Mouse (Mus musculus): ENCODE results near the gene Wdr25. TPM values are rescaled to one million over a fixed set of nuclear protein-coding genes. Genes with fewer than 3 reads are reported as not detected.

Wdr25 gene
- total and polyA plus RNA-seq, 3 experiments: 8.7 to 10.8 TPM; not detected in 1

DNA sequence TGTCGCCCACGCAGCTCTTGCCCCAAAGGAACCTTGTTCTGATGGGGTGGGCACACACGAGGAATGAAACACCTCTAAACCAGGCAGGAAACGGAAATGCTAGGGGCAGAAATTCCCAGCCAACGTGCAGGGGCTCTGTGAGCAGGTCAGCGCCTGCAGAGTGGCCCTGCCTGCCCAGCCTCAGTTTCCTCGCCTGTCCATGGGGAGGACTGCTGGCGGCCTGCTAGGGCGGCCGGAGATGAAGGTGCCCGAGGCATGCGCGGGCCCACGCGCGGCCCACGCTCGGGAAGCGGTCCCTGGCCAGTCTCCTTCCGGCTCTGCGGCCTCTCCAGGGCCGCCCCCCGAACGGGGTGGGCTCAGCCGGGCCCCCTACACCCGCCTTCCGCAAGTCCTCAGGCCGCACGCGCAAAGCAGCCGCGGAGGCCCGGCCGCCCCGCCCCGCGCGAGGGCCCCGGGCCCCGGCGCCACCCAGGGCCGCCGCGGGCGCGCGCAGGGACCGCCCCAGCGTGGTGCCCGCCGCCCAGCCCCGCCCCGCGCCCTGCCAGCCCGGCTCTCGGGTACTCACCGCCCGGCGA, 174.2 kb downstream of the Wdr25 start:
- TF ChIP-seq MEF2A (IDR thresholded peaks at IDR 0.05; ENCODE audit: extremely low read depth, insufficient replicate concordance, low read depth, low read length, poor library complexity, severe bottlenecking) (no peak), GABPA (IDR thresholded peaks at IDR 0.05; ENCODE audit: low read depth, low read length) (no peak), TAL1 (IDR thresholded peaks at IDR 0.05; ENCODE audit: low read length) (0 out of 2 replicates have a peak, but pooled peaks have one; percentile 2)
- no peaks in the 10 kb centered on the region for H3K9me3 ChIP-seq (replicated peaks; ENCODE audit: insufficient read depth, low read length)
- H3K27me3 ChIP-seq (ENCODE audit: control insufficient read depth in 1 of 2, insufficient read depth in 2 of 2, low read length in 2 of 2): no peaks in the 10 kb centered on the region
- H3K79me2 ChIP-seq (ENCODE audit: control insufficient read depth, insufficient read depth, low read length, poor library complexity): no peaks in the 10 kb centered on the region
- no peaks in the 10 kb centered on the region for H3K4me1 ChIP-seq (ENCODE audit: control insufficient read depth in 1 of 2, insufficient read depth in 2 of 2, low read length in 2 of 2)
- H3K9ac ChIP-seq (ENCODE audit: control insufficient read depth, low read depth, low read length, poor library complexity, severe bottlenecking): no peak overlapping the region
- DNase-seq (ENCODE audit: low read depth, low spot score): no peak
- no peaks in the 10 kb centered on the region for H3K36me3 ChIP-seq (ENCODE audit: control insufficient read depth in 1 of 2, insufficient read depth in 2 of 2, low read length in 2 of 2)
- no peak overlapping the region for H3K4me3 ChIP-seq (ENCODE audit: control insufficient read depth in 1 of 2, insufficient read depth in 1 of 2, low read depth in 2 of 2, low read length in 2 of 2)
- H3K27ac ChIP-seq (ENCODE audit: control insufficient read depth, low read depth, low read length): no peak overlapping the region

DNA sequence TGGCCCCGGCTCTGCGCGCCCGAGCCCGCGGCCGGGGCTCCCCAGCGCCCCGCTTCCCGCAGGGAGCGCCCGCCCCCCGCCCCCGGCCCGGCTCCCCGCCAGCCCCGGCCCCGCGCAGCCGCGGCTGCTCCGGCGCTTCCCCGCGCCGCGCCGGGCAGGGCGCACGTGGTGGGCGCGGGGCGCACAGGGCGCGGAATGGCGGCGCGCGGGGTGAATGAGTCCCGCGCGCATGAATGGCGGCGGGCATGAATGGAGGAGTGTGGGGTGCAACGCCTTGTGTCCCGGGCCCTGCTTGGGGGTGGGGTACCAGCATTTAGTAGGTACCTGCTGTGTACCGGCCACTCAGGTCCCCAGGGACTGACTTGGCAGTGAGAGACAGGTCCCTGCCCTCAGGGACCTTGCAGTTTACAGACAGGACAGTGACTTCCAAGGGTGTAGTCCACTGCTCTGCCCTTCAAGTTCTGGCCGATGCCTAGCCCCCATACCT, 174.8 kb downstream of the Wdr25 start, which contains the start of gene Begain:
Gene Begain, minus strand, starts transcription at position 51 of the 487 bp plus-strand sequence.
- no peaks in the 10 kb centered on the region for H3K4me1 ChIP-seq (ENCODE audit: control insufficient read depth in 1 of 2, insufficient read depth in 2 of 2, low read length in 2 of 2)
- no peak within 1 kb of the TSS for H3K27ac ChIP-seq (ENCODE audit: control insufficient read depth, low read depth, low read length)
- no peaks in the 10 kb centered on the region for H3K79me2 ChIP-seq (ENCODE audit: control insufficient read depth, insufficient read depth, low read length, poor library complexity)
- H3K9me3 ChIP-seq (replicated peaks; ENCODE audit: insufficient read depth, low read length): no peaks in the 10 kb centered on the region
- no peak for DNase-seq (ENCODE audit: low read depth, low spot score)
- TF ChIP-seq POLR2AphosphoS2 (IDR thresholded peaks at IDR 0.05; ENCODE audit: low read length): no peak
- TF ChIP-seq POLR2A (IDR thresholded peaks at IDR 0.05; ENCODE audit: control insufficient read depth in 1 of 2, insufficient read depth in 1 of 2, low read depth in 1 of 2, low read length in 2 of 2, poor library complexity in 1 of 2): no peak
- TF ChIP-seq EP300 (IDR thresholded peaks at IDR 0.05; ENCODE audit: low read depth in 1 of 2, low read length in 2 of 2): no peak
- no peak for TF ChIP-seq MXI1 (IDR thresholded peaks at IDR 0.05; ENCODE audit: low read depth, low read length)
- TF ChIP-seq TAL1 (IDR thresholded peaks at IDR 0.05; ENCODE audit: low read length): no peak
- no peaks in the 10 kb centered on the region for H3K36me3 ChIP-seq (ENCODE audit: control insufficient read depth in 1 of 2, insufficient read depth in 2 of 2, low read length in 2 of 2)
- H3K27me3 ChIP-seq (ENCODE audit: control insufficient read depth in 1 of 2, insufficient read depth in 2 of 2, low read length in 2 of 2): no peaks in the 10 kb centered on the region
- no peak within 1 kb of the TSS for H3K9ac ChIP-seq (ENCODE audit: control insufficient read depth, low read depth, low read length, poor library complexity, severe bottlenecking)
- no peak within 1 kb of the TSS for H3K4me3 ChIP-seq (ENCODE audit: control insufficient read depth in 1 of 2, insufficient read depth in 1 of 2, low read depth in 2 of 2, low read length in 2 of 2)

DNA sequence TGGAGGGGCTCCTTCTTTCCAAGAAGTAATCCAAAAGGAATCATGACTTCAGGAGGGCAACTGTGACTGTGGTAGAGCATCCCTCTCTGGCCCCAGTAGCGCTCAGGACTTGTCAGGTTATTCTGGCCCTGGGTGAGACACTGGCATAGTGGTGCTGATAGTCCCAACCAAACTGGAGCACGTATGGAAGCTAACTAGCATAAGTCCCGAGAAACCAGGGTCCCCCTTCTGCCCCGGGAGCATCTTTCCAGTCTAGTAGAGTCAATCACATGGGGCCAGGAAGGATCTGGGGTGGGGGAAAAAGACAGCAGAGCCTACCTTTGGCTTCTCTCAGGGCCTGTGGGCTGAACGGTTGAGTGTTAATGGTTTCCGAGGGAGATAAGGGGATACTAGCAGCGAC, 175.3 kb downstream of the Wdr25 start:
- H3K79me2 ChIP-seq (ENCODE audit: control insufficient read depth, insufficient read depth, low read length, poor library complexity): no peaks in the 10 kb centered on the region
- no peak for DNase-seq (ENCODE audit: low read depth, low spot score)

More for the DNA sequence above, 175.3 kb downstream of the Wdr25 start:
- no peak overlapping the region for H3K4me3 ChIP-seq (ENCODE audit: control insufficient read depth in 1 of 2, insufficient read depth in 1 of 2, low read depth in 2 of 2, low read length in 2 of 2)
- TF ChIP-seq TAL1 (IDR thresholded peaks at IDR 0.05; ENCODE audit: low read length) (no peak), SMC3 (IDR thresholded peaks at IDR 0.05; ENCODE audit: low read depth, low read length) (no peak), ZNF384 (IDR thresholded peaks at IDR 0.05; ENCODE audit: low read depth, low read length) (no peak), POLR2AphosphoS2 (IDR thresholded peaks at IDR 0.05; ENCODE audit: low read length) (no peak), KAT2A (conservative IDR thresholded peaks at IDR 0.05; ENCODE audit: low read depth, low read length) (no peak), NRF1 (IDR thresholded peaks at IDR 0.05; ENCODE audit: insufficient read depth, low read depth, low read length, poor library complexity, severe bottlenecking) (no peak), JUND (IDR thresholded peaks at IDR 0.05; ENCODE audit: low read depth, low read length) (no peak)
- H3K36me3 ChIP-seq (ENCODE audit: control insufficient read depth in 1 of 2, insufficient read depth in 2 of 2, low read length in 2 of 2): no peaks in the 10 kb centered on the region
- H3K9me3 ChIP-seq (replicated peaks; ENCODE audit: insufficient read depth, low read length): no peaks in the 10 kb centered on the region
- no peak overlapping the region for H3K9ac ChIP-seq (ENCODE audit: control insufficient read depth, low read depth, low read length, poor library complexity, severe bottlenecking)
- H3K27me3 ChIP-seq (ENCODE audit: control insufficient read depth in 1 of 2, insufficient read depth in 2 of 2, low read length in 2 of 2): no peaks in the 10 kb centered on the region
- no peaks in the 10 kb centered on the region for H3K4me1 ChIP-seq (ENCODE audit: control insufficient read depth in 1 of 2, insufficient read depth in 2 of 2, low read length in 2 of 2)
- no peak overlapping the region for H3K27ac ChIP-seq (ENCODE audit: control insufficient read depth, low read depth, low read length)
